Mouse (Mus musculus) limb, embryonic 12.5 days (tissue): ENCODE results near the gene H2-Aa. TPM values are rescaled to one million over a fixed set of nuclear protein-coding genes. Genes with fewer than 3 reads are reported as not detected.

Source experiments
- ATAC-seq: fragments of 200-750 bp; cut with Nextera tagmentation; 2 replicates; pipeline ENCODE4 v1.8.0; 2017; ENCODE audit warnings: low read depth, moderate TSS enrichment; ENCODE audit not compliant: insufficient number of reproducible peaks, insufficient read depth, low FRiP score, low TSS enrichment
- H3K27ac ChIP-seq: fragments of 300-500 bp; sonication (generic); 2 replicates; pipeline ENCODE4 v1.5.1; 2016; ENCODE audit warnings: mild to moderate bottlenecking, moderate library complexity
- H3K27me3 ChIP-seq: fragments of 300-500 bp; sonication (generic); 2 replicates; pipeline ENCODE4 v1.6.1; 2016; ENCODE audit warnings: mild to moderate bottlenecking, moderate library complexity
- H3K36me3 ChIP-seq: fragments of 300-500 bp; sonication (generic); 2 replicates; pipeline ENCODE4 v1.6.1; 2016; ENCODE audit warnings: mild to moderate bottlenecking, moderate library complexity
- H3K4me1 ChIP-seq: fragments of 300-500 bp; sonication (generic); replicated peaks from 2 replicates; pipeline ENCODE4 v1.6.1; 2016
- H3K4me2 ChIP-seq: fragments of 300-500 bp; sonication (generic); 2 replicates; pipeline ENCODE4 v1.6.1; 2016; ENCODE audit warnings: mild to moderate bottlenecking, moderate library complexity
- H3K4me3 ChIP-seq: fragments of 300-500 bp; sonication (generic); replicated peaks from 2 replicates; pipeline ENCODE4 v1.5.1; 2016; ENCODE audit warnings: mild to moderate bottlenecking
- H3K9ac ChIP-seq: fragments of 300-500 bp; sonication (generic); replicated peaks from 2 replicates; pipeline ENCODE4 v1.6.1; 2016; ENCODE audit warnings: mild to moderate bottlenecking, moderate library complexity
- H3K9me3 ChIP-seq: fragments of 300-500 bp; sonication (generic); 2 replicates; pipeline ENCODE4 v1.6.1; 2016; ENCODE audit warnings: mild to moderate bottlenecking, moderate library complexity
- WGBS: fragments of 180-500 bp; shearing (Covaris S2); methylation state at CpG from one replicate; pipeline ENCODE4 v1.1.7; 2016; 5-methylcytosine and 5-hydroxymethylcytosine counted together
- polyA plus RNA-seq: library from polyadenylated mRNA; unstranded; fragments of >200 nt; fragmentation: Nextera tagmentation; extraction: Ambion mirVana; gene quantifications from 2 replicates; pipeline ENCODE4 v1.2.1, GENCODE M21; 2016

H2-Aa gene
- polyA plus RNA-seq, 1 experiment from 2014 or later: not detected

DNA sequence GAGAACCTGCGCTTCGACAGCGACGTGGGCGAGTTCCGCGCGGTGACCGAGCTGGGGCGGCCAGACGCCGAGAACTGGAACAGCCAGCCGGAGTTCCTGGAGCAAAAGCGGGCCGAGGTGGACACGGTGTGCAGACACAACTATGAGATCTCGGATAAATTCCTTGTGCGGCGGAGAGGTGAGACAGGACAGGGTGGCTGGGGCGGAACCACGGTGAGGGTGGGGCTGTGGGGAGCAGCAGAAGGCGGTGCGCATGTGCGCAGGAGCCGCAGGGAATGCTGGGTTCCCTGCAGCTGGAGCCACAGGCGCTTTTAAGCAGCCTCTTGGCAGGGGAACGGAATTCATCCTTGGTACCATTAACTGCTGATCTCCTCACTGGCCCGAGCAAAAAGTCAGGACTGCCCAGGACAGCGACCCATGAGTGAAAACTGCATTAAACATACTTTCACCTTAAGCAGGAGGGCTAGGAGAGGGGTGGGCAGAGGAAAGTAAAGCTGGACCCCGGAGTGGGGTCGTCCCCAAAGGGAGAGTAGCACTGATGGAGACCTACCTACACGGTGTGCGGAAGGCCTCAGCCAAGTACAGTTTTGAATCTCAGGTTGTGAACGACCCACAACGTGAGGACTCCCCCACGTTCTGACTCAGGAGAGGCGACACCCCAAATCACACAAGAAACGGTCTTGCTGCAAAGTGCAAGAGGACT is 22.2 kb upstream of the H2-Aa start:
- Histone ChIP-seq H3K9ac (peak overlapping the region; percentile 63), H3K27me3 (0 out of 2 replicates have a peak, but pooled peaks cover 3% of the 10 kb centered on the region), H3K9me3 (no peaks in the 10 kb centered on the region), H3K27ac (0 out of 2 replicates have a peak overlapping the region, but pooled peaks have one; percentile 62), H3K4me3 (peak overlapping the region; percentile 52), H3K4me1 (no peaks in the 10 kb centered on the region), H3K36me3 (no peaks in the 10 kb centered on the region), H3K4me2 (peak overlapping the region; percentile 61)
- peak; percentile 74; the same call in 1 of the 2 replicates for ATAC-seq
- 21% methylated on average over 38 of the region's 38 CpGs for WGBS

DNA sequence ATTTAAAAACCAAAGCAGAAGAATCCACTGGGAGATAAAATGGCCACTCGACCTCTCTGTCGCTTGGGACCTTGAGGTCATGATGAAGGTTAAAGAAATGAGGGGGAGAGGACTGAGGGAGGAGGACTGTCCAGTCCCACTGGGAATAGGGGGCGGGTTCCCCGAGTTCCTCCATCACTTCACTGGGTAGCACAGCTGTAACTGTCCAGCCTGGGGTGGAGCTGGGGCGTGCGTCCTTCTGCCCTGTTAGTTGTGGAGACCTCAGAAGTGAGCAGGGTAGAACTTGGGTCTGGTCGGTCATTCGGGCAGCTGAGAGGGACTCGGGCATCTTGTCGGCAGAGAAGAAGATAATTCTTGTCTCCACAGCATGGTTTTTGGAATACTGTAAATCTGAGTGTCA is 21.6 kb upstream of the H2-Aa start:
- no peak for ATAC-seq
- peak overlapping the region; percentile 52 for H3K4me3 ChIP-seq
- WGBS: 35% methylated on average over 10 of the region's 10 CpGs
- peak overlapping the region; percentile 63 for H3K9ac ChIP-seq
- no peak overlapping the region for H3K27ac ChIP-seq
- H3K9me3 ChIP-seq: no peaks in the 10 kb centered on the region
- H3K36me3 ChIP-seq: no peaks in the 10 kb centered on the region
- peak overlapping the region; percentile 61 for H3K4me2 ChIP-seq
- H3K27me3 ChIP-seq: 0 out of 2 replicates have a peak, but pooled peaks cover under 1% of the 10 kb centered on the region
- no peaks in the 10 kb centered on the region for H3K4me1 ChIP-seq

DNA sequence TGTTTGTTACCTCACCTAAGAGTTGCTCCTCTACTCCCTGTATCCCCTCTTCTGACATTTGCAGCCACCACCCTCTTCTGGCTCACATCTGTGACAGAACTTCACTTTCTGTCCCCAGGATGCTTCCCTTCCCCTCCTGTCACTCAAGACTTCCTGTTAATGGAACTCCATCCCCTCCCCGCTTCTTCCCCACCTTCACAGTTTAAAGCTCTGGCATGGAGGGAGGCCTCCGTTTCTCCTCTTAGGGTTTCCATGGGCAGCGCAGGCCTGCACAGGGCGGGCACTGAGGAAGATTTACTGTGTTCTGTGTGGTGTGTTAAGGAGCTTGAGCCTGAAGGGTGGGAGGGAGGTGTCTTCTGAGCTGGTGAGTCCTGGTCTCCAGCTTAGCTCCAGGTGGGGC is 20.5 kb upstream of the H2-Aa start:
- H3K36me3 ChIP-seq: no peaks in the 10 kb centered on the region
- no peak overlapping the region for H3K4me3 ChIP-seq
- no peaks in the 10 kb centered on the region for H3K9me3 ChIP-seq
- H3K4me2 ChIP-seq: no peak overlapping the region
- H3K4me1 ChIP-seq: no peaks in the 10 kb centered on the region
- no peaks in the 10 kb centered on the region for H3K27me3 ChIP-seq
- no peak overlapping the region for H3K9ac ChIP-seq
- no peak for ATAC-seq
- no peak overlapping the region for H3K27ac ChIP-seq
- WGBS: 75% methylated on average over 4 of the region's 4 CpGs

DNA sequence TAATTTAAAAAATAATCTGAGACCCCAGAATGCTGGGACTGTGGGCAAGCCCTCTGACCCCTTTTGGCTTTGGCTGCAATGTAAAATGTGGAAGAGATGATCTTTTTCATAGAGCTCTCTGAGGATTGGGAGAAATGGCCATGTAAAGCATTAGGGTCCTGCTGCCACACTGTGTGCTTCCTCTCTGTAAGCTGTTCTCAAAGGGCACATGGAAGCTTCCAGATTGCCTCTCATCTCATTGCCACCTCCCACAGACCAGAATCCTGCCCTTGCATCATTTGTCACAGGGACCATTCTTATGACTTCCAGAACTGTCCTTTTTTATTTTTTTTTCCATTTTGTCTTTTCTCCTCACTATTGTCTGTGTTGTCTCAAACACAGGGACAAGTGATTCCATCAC is 19.6 kb upstream of the H2-Aa start:
- no peak overlapping the region for H3K27ac ChIP-seq
- no peaks in the 10 kb centered on the region for H3K4me1 ChIP-seq
- no peak for ATAC-seq
- no peaks in the 10 kb centered on the region for H3K36me3 ChIP-seq
- H3K4me3 ChIP-seq: no peak overlapping the region
- H3K27me3 ChIP-seq: no peaks in the 10 kb centered on the region
- no peaks in the 10 kb centered on the region for H3K9me3 ChIP-seq
- H3K9ac ChIP-seq: no peak overlapping the region
- H3K4me2 ChIP-seq: no peak overlapping the region

DNA sequence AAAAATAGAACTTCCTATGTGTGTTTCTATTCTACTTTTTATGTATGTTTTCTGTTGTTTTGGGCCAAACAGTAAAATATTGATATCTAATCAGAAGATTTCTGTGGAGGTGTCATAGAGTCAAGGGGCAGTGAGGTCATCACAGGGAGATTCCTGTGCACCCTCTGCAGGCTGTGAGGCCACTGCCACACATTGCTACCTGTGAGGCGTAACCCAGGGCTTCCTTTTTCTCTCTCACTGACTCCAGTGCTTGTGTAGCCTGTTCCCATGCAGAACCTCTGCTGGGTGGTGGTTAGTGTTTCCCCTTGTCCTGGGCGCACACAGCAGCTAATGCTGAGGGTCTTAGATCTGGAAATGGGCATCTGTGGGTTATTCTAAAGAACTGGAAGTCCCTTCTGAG is 18.8 kb upstream of the H2-Aa start:
- Histone ChIP-seq H3K9me3 (no peaks in the 10 kb centered on the region), H3K4me1 (no peaks in the 10 kb centered on the region), H3K9ac (no peak overlapping the region), H3K27me3 (no peaks in the 10 kb centered on the region), H3K36me3 (no peaks in the 10 kb centered on the region), H3K4me2 (no peak overlapping the region), H3K4me3 (no peak overlapping the region), H3K27ac (no peak overlapping the region)
- WGBS: 81% methylated on average over 2 of the region's 2 CpGs
- ATAC-seq: no peak

DNA sequence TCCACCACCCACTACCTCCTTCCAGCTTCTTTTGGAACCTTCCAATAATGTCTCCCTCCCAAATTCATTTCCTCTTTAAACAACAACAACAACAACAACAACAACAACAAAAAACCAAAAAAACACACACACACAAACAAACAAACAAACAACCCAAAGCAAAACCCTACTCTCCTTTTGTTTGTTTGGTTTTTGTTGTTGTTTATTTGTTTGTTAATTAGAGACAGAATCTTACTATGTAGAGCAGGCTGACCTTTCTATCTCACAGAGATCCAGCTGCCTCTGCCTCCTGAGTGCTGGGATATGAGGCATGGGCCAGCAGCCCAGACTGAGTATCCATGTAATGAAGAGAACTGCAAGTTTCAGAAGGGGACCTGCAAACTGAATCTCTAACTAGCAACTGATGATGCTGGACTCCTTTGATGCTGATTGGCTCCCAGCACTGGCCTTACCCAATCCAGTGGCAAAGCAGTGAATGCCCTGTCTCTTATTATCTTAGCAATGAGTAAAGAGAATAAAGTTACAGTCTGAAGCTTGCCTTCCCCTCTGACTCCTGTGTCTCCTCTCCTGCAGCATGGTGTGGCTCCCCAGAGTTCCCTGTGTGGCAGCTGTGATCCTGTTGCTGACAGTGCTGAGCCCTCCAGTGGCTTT is 17.9 kb upstream of the H2-Aa start, which contains the start of gene H2-Eb1:
Gene H2-Eb1, plus strand, starts transcription at position 488 of the 651 bp plus-strand sequence.
- peak; percentile 26; the same call in 1 of the 2 replicates for ATAC-seq
- Histone ChIP-seq H3K4me3 (no peak within 1 kb of the TSS), H3K4me2 (no peak within 1 kb of the TSS), H3K27me3 (no peaks in the 10 kb centered on the region), H3K4me1 (no peaks in the 10 kb centered on the region), H3K36me3 (no peaks in the 10 kb centered on the region), H3K9me3 (no peaks in the 10 kb centered on the region), H3K9ac (no peak within 1 kb of the TSS), H3K27ac (no peak within 1 kb of the TSS)

DNA sequence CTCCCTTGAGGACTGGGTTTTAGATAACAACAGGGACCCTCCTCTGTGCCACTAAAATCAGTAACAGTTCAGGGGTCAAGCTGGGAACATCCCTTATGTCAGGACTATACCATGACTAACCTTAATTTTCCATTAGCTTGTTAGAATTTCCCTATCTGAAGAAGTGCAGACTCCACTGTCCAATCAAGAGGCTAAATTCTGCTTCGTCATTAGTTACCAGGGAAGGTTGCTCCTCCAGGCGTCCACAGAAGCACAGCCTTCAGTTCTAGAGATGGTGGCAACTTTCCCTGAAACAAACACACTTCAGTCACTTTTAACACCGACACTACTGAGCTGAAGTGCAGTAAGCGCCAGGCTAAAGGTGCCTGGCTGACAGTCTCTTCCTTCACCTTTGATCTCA is 17.1 kb upstream of the H2-Aa start:
- Histone ChIP-seq H3K4me3 (no peak overlapping the region), H3K4me2 (no peak overlapping the region), H3K9ac (no peak overlapping the region), H3K4me1 (no peaks in the 10 kb centered on the region), H3K36me3 (no peaks in the 10 kb centered on the region), H3K27ac (no peak overlapping the region), H3K9me3 (no peaks in the 10 kb centered on the region), H3K27me3 (no peaks in the 10 kb centered on the region)
- no peak for ATAC-seq
- 5% methylated on average over 4 of the region's 4 CpGs for WGBS

DNA sequence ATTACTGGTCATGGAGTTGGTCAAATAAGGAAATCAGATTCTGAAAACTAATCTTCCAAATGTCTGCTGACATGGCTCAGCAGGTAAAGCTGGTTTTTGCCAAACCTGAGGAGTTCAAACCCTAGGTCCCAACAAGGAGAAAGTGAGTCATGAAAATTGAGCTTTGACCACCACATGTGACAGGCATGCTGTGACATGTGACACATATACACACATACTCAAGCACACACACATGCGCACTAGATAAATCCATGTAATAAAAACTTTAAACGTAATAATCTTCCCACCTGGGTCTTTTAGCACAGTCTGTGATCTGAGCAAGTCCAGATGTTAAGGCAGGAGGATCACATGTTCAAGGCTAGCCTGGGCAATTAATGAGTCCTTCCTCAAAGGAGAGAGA is 16.2 kb upstream of the H2-Aa start:
- WGBS: 63% methylated on average over 2 of the region's 2 CpGs
- Histone ChIP-seq H3K27ac (no peak overlapping the region), H3K9me3 (no peaks in the 10 kb centered on the region), H3K9ac (no peak overlapping the region), H3K4me2 (no peak overlapping the region), H3K4me3 (no peak overlapping the region), H3K4me1 (no peaks in the 10 kb centered on the region), H3K36me3 (no peaks in the 10 kb centered on the region), H3K27me3 (no peaks in the 10 kb centered on the region)
- no peak for ATAC-seq

DNA sequence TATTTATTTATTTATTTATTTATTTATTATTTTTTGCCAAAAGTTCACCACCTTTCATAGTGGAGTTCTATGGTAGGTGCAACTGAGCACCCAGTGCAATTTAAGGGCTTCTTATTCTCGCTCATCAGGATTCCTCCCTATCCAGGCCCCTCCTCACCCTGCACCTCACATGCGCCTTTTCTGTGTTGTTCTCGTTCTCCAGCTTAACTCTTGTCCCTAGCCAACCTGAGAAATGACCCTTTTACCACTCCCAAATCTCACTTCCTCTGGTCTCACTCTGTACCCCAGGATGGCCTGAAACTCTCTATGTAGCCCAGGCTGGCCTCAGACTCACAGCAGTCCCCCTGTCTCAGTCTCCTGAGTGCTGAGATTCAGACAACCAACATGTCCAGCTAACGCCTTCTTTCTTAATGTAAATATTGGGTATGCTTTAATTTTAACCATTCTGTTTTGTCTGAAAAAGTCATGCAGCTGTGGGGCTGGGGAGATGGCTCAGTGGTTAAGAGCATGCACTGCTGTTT is 14.1 kb upstream of the H2-Aa start:
- Histone ChIP-seq H3K4me3 (no peak overlapping the region), H3K4me2 (no peak overlapping the region), H3K9ac (no peak overlapping the region), H3K4me1 (no peaks in the 10 kb centered on the region), H3K27me3 (peaks cover 1% of the 10 kb centered on the region; the same call in 1 of the 2 replicates), H3K9me3 (no peaks in the 10 kb centered on the region), H3K27ac (no peak overlapping the region), H3K36me3 (no peaks in the 10 kb centered on the region)
- ATAC-seq: no peak
- WGBS: 83% methylated on average over 4 of the region's 4 CpGs

DNA sequence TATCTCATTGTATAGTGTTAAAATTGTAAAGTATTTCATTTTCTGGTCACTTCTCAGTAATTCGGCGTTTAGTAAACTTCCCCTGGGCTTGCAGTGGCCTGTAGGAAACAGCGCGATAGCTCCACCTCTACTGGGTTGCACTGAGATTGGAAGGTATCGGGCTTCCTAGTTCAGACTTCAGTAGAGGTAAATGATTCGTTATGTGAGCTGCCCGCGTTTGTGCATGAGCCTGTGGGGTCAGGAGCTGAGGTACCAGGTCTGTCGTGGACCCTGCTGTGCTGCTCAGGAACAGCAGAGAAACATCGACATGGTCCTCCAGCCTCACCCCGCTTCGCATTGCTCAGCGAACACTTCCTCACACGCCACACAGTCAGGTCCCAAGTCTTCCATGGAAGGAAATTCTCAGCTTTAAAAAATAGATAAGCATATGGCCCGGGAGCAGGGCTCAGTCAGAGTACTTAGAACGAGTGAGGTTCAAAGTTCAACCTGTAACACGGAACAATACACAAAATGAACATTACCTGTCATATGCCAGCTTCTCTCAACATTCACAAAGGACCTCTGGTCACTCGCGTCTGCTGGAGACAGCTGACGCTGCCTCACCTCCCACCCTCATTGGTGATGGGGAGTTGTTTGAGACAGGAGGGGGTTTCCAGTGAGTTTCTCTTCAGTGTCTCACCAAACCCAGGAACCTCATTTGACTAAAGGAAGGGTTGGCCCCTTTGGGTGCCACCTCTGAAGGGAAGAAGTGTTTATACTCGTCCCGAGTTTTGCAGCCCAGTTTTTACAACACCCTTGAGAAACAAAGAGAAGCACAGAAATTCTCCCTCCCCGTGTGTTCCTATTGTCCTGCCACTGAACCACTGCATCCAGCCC is 13.3 kb upstream of the H2-Aa start:
- Histone ChIP-seq H3K27me3 (peaks cover 4% of the 10 kb centered on the region; the same call in 1 of the 2 replicates), H3K4me3 (no peak overlapping the region), H3K36me3 (no peaks in the 10 kb centered on the region), H3K27ac (no peak overlapping the region), H3K9me3 (no peaks in the 10 kb centered on the region), H3K4me2 (no peak overlapping the region), H3K9ac (no peak overlapping the region), H3K4me1 (no peaks in the 10 kb centered on the region)
- WGBS: 75% methylated on average over 23 of the region's 23 CpGs
- no peak for ATAC-seq

DNA sequence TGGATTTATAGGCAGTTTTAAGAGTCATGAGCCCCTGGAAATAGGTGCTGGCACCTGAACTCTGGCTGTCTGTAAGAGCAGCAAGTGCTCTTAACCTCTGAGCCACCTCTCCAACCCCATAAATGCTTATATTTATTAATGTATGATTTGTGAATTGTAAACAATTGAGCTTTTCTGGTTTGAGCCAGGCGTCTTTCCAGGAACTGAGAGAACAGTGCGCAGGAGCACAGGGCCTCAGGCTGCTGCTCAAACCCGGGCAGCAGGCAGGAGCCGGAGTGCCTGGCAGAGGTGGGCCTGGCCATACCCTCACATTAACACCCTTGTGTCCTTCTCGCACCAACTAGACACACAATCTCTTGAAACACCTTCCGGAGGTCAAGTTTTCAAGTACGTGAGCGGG is 12.4 kb upstream of the H2-Aa start:
- no peaks in the 10 kb centered on the region for H3K36me3 ChIP-seq
- WGBS: 87% methylated on average over 8 of the region's 8 CpGs
- H3K4me2 ChIP-seq: no peak overlapping the region
- H3K27me3 ChIP-seq: peaks cover 4% of the 10 kb centered on the region; the same call in 1 of the 2 replicates
- no peak overlapping the region for H3K9ac ChIP-seq
- H3K4me1 ChIP-seq: no peaks in the 10 kb centered on the region
- no peak overlapping the region for H3K4me3 ChIP-seq
- no peak overlapping the region for H3K27ac ChIP-seq
- no peak for ATAC-seq
- H3K9me3 ChIP-seq: no peaks in the 10 kb centered on the region
